Mouse (Mus musculus) adrenal gland, postnatal 0 days (tissue): ENCODE data around the gene Cd55b. TPM values are rescaled to one million over a fixed set of nuclear protein-coding genes. Genes with fewer than 3 reads are reported as not detected.

Experiments used
- polyA plus RNA-seq: library from polyadenylated mRNA; unstranded; fragments of >200 nt; fragmentation: Nextera tagmentation; extraction: Ambion mirVana; gene quantifications from 2 replicates; pipeline ENCODE4 v1.2.1, GENCODE M21; 2015

Cd55b gene
- polyA plus RNA-seq = not detected in 2 replicates

GRCm38 (mm10) chr1:130422664-130423111 is at the start of gene Cd55b:
Cd55b (minus strand) TSS chr1:130423009.

DNA sequence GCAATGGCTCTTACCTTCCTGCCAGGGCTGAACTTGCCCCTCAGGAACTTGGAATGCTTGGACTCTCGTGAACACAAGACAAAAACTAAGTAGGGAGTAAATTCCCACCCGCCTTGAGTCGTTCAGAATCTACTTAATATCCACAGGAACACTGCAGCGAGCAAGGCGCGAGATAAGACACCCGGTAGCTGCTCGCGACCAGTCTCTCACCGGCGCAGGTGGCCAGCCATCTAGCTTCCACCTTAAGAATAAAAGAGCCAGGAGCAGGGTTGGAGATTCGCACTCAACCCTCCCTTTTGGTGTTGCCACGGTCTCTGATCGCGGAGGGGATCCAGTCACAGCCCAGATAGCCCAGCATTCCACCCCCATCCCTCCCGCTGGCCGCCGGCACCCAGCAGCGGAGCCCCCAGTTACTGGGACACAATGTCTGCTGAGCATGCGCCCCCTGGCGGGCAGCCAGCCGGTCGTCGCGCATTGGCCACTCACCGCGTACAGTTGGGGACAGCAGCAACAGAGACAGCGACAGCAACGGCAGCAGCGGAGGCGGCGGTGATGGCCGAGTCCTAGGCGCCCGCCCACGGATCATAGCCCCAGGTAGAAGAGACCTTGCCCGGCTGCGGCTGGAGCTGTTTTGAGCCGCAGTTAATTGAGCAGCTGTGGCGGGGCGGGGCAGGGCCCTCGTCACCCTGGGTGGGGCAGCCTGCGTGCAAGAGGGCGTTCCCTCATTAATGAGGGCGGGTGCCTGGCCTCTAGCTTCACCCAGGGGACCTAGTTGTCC is 39.5 kb upstream of the Cd55b start, which contains the start of gene Cd55:
TSS of gene Cd55 (minus strand) at position 661 of the 778 bp plus-strand sequence.

Other genes with a start within 250 kb of the Cd55b start
- 17.6 and 26.6 TPM in 2 replicates for gene Cd55, start 39.7 kb upstream of the Cd55b start, polyA plus RNA-seq
- gene Zp3r, start 206.6 kb upstream of the Cd55b start, polyA plus RNA-seq = not detected in 2 replicates
- 0.21 and 0.52 TPM in 2 replicates for gene C4bp, start 238.6 kb upstream of the Cd55b start, polyA plus RNA-seq